Mouse (Mus musculus) mature B cell (primary cell): ENCODE measurements around the gene Tln1.
"Not testable (repeated sequence)": the region's sequence is repeated elsewhere in the genome, so short reads cannot be mapped to it uniquely, and the experiment has no call there.

Experiments
- in situ Hi-C: fragments of 300-500 bp; cut with MboI; formaldehyde crosslinking; loops from 2 replicates; pipeline ENCODE4 v1.14.3; 2019

Tln1 gene

GRCm38 (mm10) chr4:43507938-43508665 is 54.4 kb downstream of the Tln1 start:
- in situ Hi-C loops: no loop called here

DNA sequence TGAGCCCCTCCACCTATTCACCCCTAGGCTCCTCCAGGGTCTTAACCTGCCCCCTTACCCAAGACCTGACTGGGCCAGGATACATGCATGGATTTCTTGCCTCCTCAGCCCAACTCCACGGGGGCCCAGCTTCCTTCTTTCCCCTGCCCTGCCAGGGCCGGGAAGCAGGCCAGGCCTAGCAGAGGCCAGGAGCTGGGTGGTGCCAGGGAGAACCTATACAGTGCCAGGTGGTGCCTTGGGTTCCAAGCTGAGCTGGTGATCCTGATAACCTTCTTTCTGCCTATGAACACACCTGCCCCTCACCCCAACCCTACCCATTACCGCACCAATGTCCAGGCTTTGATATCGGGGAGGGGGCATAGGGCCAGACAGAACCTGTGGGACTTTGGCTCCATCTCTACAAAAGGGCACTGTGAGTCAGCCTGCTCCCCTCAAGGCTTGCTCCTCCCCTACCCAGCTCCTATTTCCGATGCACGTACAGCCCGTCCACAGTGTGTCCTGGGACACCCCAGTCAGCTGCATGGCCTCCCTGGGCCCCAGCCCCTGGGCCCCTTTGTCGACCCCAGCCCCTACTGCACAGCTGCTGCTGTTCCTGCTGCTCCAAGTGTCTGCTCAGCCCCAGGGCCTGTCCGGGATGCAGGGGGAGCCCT is 55.8 kb downstream of the Tln1 start, which contains the start of gene Car9:
TSS of gene Car9 (plus strand) at position 431 of the 650 bp plus-strand sequence.
- in situ Hi-C loops: no loop called here

- in situ Hi-C loops: no loop called here
Measured at GRCm38 (mm10) chr4:43506074-43506473, 56.4 kb downstream of the Tln1 start.

DNA sequence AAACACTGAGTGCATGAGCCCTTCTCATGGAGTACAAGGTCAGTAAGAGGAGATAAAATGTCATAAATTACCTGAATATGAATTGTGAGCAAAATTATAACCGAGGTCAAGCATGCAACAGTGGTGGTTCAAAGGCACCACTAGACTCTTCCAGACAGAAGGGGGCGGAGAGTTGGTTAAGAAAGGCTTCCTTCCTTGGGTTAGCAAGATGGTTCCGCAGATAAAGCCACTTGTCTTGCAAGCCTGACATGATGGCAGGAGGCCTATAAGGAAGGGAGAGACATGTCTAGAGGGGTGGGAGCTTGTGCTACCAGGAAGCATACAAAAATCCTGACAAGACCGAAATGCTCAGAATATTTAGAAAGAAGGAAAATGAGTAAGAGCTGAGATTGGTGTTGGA is 58.2 kb downstream of the Tln1 start:
- in situ Hi-C loops: no loop called here

DNA sequence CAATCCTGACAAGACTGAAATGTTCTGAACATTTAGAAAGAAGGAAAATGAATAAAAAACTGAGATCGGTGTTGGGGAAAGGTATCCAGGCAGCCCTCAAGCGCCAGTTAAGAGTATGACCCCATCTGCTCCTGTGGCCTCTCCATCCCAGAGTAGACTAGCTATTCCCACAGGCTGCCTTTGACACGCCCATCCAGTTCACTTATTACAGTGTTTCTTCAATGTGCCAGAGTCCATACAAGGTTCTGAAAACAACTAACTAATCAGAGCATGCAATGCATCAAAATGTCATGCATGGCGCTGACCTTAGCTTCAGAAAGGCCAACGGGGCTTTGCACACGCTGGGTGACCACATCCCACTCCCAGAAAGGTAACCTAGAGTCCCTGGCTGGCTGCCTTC is 59.0 kb downstream of the Tln1 start:
- in situ Hi-C loops: no loop called here

GRCm38 (mm10) chr4:43503041-43503440 is 59.5 kb downstream of the Tln1 start:
- in situ Hi-C loops: no loop called here

DNA sequence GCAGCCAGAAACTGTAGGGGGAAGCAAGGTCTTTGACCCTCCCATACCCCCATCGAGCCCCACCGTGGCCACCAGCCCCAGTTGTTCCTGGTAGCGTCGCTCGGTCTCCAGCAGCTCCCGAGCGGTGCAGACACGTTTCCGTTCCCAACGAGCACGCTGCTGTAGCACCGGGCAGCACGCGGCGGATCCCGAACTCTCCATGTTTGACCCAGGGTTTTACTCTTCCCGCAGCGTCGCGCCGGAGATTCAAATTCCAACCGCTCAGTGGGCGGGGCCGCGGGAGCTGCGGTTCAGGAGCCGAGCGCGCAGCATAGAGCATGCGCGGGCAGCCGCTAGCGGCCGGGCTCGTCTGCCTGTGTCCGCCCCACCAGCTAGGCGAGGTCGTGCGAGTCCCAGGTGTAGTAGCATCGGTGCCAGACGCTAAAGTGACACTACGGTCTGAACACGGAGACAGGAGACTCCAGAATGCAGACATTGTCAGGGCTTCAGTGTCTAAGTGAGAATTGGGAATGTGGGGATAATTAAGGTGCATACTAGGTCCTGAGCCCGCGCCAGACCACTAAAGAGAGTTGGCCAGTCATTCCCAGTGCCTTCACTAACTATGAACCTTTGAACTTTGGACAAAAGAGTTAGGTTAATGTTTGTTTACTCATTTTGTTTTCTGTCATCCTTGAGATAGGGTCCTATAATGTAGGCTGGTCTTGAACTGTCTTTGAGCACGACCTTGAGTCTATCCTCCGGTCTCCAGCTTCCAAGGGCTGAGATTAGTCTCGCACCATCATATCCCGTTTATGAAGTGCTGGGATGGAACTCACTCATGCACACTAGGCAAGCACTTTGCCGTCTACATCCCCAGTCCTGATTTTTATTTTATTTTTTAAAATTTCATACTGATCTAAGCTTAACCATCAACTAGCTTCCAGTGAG is 62.8 kb downstream of the Tln1 start, which contains the start of gene Arhgef39:
TSS of gene Arhgef39 (minus strand) at position 289 of the 927 bp plus-strand sequence.
- in situ Hi-C loops: no loop called here

DNA sequence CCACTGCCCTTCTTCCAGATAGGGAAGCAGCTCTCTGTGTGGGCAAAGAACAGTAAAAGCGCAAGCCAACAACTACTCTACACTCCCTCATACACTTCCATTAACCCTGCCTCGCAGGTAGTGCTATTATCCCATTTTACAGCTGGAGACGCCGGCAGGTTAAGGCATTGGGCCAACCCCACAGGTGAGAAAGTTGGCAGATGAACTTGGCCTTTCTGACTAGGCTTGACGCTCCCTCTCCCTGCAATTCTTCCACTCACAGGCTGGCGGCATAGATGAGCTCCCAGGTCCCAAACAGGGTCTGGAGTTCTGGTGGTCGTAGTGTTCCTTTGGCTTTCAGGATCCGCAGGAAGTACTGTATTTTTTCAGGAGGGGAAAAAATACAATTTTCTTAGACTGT is 63.5 kb downstream of the Tln1 start:
- in situ Hi-C loops: no loop called here

GRCm38 (mm10) chr4:43497946-43498345 is 64.5 kb downstream of the Tln1 start:
- in situ Hi-C loops: no loop called here

GRCm38 (mm10) chr4:43497405-43497804 is 65.1 kb downstream of the Tln1 start:
- in situ Hi-C loops: no loop called here

- in situ Hi-C loops: no loop called here
Measured at GRCm38 (mm10) chr4:43496587-43496986, 65.9 kb downstream of the Tln1 start.

- in situ Hi-C loops: no loop called here
Measured at GRCm38 (mm10) chr4:43493846-43494240, 68.6 kb downstream of the Tln1 start.

GRCm38 (mm10) chr4:43493186-43493845 is 69.2 kb downstream of the Tln1 start:
- in situ Hi-C loops: no loop called here

- in situ Hi-C loops: no loop called here
Measured at GRCm38 (mm10) chr4:43492821-43493185, 69.7 kb downstream of the Tln1 start, which contains the start of gene Ccdc107. Gene Ccdc107 (plus strand): TSS chr4:43492900.

DNA sequence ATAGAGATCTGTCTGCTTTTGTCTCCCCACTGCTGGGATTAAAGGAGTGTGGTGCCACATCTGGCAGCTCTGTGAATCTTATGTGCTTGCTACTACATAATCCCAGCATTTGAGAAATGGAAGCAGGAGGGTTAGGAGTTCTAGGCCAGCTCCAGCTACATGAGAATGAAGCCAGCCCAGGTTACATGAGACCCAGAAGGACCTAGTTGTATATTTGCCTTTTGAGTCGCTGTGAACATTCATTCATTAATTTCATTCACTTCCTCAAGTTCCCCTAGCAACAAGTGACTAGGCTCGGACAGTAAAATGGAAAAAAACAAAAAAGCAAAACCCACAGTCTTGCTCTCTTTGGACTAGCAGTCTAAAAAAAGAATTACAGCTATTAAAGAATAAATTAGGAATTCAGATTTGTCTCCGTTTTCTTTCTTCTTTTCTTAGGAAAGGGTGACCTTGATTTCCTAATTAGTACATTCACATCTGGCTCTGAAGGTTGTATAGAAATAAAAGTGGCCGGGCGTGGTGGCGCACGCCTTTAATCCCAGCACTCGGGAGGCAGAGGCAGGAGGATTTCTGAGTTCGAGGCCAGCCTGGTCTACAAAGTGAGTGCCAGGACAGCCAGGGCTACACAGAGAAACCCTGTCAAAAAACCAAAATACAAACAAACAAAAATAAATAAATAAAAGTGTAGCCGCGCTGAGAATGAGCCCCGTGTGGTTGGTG is 70.2 kb downstream of the Tln1 start:
- in situ Hi-C loops: no loop called here

DNA sequence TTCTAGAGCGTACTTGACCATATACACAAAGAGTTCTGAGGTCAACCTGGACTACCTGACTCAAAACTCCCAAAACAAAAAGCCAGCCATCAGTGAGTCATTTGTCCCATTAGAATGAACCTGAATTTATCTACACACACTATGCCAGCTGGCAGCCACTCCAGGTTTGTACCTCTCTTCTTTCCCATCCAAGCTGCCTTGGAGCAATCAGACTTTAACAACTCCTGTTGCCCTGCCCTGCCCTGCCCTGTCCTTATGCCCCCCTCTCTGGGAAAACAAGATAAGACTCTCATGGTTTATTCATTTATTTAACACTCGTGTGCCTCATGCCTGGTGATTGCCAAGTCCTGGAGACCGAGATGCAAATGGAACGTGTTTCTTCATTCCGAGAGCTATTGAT is 71.7 kb downstream of the Tln1 start:
- in situ Hi-C loops: no loop called here

GRCm38 (mm10) chr4:43489611-43490010 is 72.9 kb downstream of the Tln1 start:
- in situ Hi-C loops: no loop called here

- in situ Hi-C loops: not testable (repeated sequence)
Measured at GRCm38 (mm10) chr4:43485666-43486065, 76.8 kb downstream of the Tln1 start.

DNA sequence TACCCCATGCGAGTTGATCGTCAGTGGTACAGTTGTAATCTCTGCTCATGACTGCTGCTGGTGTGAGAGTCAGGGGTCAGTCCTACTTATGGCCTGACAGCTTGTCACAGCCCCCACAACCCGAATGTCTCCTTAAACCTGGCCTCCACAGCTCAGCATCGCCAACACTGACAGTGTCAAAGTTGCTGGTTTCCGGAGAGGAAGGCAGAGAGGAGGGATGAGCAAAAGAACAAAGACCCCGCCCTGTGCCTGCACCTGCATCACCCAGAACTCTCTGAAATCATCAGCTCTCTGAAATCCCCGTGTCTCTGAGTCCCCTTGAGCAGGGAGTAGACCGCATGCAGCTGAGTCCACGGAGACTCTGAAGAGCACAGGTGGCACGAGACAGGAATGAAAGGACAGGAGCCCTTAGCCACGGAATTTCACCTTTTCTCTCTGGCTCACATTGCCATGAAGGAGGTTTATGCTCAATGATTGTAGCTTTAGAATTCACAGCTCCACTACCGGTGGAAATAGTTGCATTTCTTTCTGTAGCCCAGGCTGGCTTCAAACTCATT is 78.9 kb downstream of the Tln1 start, which contains the start of gene Sit1:
TSS of gene Sit1 (minus strand) at position 200 of the 557 bp plus-strand sequence.
- in situ Hi-C loops: loop anchor here (5.0 kb wide), 1 partner anchor 41 kb away; the partner anchor contains the start of gene Tesk1

GRCm38 (mm10) chr4:43482591-43482990 is 79.9 kb downstream of the Tln1 start:
- in situ Hi-C loops: loop anchor here (5.0 kb wide), 1 partner anchor 40 kb away; the partner anchor contains the start of gene Tesk1
